Mouse (Mus musculus): ENCODE data around the gene Gm21887.
"Not testable (repeated sequence)": the region's sequence is repeated elsewhere in the genome, so short reads cannot be mapped to it uniquely, and the experiment has no call there.

DNA sequence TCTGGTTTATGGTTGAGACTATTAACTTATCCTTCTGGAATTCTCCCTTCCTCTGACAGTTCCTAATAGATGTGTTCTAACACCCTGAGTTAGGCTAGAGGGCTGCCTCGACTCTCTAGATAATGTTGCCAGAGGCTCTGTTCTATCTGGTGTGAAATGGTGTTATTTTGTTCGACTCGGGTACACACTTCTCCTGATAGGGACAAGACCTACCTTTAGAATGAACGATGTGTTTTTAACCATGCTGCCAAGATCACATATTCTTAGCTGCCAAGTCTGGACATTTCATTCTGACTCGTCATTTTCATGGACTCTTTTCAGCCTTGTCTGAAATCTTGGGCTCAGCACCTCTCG, 29.3 kb upstream of the Gm21887 start:
- TF ChIP-seq ZC3H11A (IDR thresholded peaks at IDR 0.05; ENCODE audit: low read depth, low read length); POLR2AphosphoS2 (IDR thresholded peaks at IDR 0.05; ENCODE audit: low read depth, low read length); HCFC1 (IDR thresholded peaks at IDR 0.05; ENCODE audit: low read depth, low read length); MYC (IDR thresholded peaks at IDR 0.05; ENCODE audit: low read depth, low read length); KAT2A (IDR thresholded peaks at IDR 0.05; ENCODE audit: insufficient replicate concordance, low read length): not testable (repeated sequence)
